Mouse (Mus musculus) thymus, postnatal 36 days (tissue): ENCODE measurements around the gene Dixdc1.
"Not testable (repeated sequence)": the region's sequence is repeated elsewhere in the genome, so short reads cannot be mapped to it uniquely, and the experiment has no call there.

Source experiments
- DNase-seq, 2 experiments: peaks; one replicate each; pipeline ENCODE4 v3.0.0; 2022; ENCODE audit warnings: mixed read lengths in 2 of 2

Gene Dixdc1

DNA sequence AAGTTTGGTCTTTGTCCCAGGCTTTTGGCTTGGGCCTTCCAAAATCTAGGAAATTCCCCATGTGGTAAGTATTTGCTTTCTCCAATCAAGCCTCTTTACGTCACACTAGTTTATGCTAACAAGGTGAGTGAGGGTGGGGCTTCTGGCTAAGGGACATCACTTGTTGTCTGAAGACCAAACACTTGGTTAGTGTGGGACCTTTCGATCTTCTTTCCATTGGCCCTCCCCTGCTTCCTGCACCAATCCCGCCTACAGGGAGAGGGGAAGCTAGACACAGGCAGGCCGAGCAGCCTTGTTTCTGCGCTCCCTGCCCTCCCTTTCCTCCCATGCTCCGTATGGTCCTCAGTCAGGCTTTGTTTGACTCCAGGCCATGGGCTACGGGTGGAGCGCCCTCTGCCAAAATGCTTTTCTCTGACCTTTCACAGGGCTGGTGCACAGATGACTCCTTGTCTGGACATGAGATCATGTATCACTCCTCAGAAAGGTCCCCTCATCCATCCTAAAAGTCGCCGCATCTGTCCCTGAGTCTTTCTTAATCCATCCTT lies 92.4 kb downstream of the Dixdc1 start:
- no peak for DNase-seq

DNA sequence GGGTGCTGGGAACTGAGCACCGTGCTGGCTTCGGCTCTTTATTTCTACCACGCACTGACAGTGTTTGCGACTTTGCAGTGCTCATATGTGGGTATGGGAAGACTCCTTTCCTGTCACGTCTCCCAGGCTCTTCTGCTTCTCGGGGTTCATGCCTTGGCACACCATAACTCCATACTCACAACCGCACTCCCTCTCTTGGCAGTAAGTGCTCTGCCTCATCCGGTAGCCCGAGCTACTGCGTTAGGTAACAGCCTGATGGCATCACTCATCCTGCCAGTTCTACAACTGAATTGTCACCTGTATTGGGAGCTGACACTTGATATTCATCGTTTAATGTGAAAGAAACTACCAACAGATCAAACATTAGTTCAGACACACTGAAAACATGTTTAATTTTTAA lies 105.0 kb downstream of the Dixdc1 start:
- no peak for DNase-seq

DNA sequence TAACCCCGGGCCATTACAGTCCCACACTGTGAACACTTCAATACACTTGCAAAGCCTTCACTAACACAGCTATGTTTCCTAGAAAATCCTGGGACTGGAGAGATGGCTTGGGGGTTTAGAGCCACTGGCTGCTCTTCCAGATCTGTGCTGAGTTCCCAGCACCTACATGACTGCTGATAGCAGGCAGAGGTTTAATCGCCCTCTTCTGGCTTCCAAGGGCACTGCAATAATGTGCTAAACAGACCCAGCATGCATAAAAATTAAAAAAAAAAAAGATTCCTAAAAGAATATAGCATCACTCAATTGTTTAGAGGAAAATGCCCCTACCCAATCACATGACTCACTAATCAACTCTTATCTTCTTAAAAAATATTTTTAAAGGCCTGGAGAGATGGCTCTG lies 106.3 kb downstream of the Dixdc1 start:
- no peak for DNase-seq

DNA sequence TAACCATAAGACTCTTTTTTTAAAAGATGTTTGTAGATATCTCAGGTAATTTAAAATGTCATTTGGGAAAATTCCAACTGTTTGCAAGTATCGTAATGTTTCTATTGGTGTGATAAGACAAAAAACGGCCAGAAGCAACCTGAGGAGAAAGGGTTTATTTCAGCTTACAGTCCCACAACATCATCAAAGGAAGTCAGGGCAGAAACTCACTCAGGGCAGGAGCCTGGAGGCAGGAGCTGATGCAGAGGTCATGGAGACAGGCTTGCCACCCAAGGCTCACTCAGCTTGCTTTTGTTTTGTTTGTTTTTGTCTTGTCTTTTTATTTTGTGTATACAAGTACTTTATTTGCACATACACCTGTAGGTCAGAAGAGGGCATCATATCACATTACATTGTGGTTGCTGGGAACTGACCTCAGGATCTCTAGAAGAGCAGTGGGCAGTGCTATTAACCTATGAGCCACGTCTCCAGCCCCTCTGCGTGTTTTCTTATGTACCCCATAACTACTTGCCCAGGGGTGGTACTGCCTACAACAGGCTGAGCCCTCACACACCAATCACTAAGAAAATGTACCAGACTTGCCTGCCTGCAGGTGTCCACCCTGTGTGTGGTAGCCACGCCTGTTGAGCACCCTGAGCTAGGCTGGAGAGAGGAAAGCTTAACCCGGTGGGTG lies 107.2 kb downstream of the Dixdc1 start:
- DNase-seq, result no peak

DNA sequence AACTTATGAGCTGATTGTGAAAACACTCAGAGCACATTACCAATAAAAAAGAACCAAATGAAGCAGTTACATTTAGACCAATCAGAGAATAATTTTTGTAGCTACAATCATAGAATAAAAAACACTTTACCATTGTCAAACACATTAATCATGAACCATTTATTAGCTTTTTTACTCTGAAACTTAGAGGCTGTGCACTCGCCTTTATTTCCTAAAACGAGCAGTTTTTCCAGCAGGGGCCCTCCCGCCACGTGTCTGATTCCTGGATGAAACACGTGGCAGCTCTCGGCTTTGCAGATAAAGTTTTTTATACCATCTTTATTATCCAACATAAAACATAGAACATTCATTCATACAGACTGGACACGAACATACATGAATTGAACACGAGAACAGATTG lies 108.4 kb downstream of the Dixdc1 start:
- DNase-seq, result not testable (repeated sequence)

DNA sequence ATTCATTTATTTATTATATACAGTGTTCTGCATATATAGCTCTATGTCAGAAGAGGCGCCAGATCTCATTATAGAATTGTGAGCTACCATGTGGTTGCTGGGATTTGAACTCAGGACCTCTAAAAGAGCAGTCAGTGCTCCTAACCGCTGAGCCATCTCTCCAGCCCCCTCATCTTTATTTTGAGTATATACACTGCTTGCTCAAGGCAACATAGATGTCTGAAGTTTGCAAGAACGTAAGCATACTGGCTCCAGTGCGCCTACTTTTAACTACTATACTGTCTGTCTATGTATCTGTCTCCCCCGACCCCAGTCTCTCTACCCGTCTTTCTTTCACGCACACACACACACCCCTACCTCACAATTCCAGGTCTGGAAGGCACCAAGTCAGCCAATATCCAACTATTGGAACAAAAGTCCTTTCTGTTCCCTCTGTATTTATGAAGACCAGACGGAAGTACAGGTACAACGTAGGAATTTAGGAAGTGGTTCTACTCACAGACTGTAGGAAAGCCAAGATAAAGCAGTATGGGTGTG lies 121.5 kb downstream of the Dixdc1 start:
- no peak for DNase-seq

DNA sequence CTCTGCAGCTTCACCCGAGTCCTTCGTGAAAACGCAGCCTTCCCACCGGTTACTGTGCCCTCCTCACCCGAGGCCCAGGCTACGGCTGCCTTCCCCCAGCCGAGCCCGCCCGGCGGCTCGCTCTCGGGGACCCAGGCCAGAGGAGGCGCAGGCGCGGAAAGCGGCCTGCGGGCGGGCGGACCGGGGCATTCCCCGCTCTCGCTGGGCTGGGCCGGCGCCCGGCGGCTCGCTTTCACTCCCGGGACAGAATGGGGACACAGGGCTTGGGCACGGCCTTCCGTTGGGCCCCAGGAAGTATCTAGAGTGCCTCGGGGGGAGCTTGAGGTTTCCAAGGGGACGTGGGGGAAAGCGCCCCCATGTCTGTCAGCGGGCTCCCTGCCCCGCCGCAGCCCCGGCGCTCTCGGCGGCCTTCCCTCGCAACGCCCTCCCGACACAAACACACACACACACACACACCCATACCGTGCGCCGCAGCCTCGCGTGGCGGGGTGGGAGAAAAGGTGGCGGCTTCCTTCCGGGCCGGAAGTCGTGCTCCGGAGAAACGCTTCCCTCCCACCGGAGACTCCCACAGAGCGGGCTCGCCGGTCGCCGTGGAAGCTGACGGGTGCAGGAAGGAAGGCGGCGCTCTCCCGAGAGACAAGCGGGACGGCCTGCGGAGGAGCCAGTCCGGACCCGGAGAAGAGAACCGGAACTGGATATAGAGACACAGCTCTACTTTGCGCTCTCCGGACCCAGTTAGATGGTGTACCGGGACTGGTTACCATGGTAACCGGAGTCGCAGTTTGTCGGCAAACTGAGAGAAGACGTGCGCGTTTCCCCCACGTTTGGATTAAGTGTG lies 122.3 kb downstream of the Dixdc1 start, which contains the start of the genes Pih1d2 and Nkapd1:
Pih1d2 (plus strand) TSS at position 556 of the 838 bp plus-strand sequence.
Nkapd1 (minus strand) TSS at position 699 of the 838 bp plus-strand sequence.
- peak; percentile 82 to 83 for DNase-seq

DNA sequence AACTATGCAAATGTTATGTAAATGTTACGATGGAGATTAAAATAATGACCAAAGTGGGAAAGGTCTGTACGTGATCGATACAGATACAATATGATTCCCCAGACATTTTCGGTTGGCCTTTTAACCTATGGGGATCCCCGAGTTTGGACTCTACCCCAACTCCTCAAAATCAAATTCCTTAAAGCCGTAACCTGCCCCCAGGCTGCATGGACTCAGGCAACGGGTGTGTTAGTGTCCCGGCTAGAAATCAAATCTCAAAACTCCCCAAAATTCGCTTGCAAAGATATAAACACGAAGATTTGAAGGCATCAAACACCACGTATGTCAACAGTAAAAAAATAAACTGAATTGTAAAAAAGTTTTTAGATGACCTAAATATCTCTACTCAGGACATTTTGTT lies 123.2 kb downstream of the Dixdc1 start:
- DNase-seq, result no peak
